Mouse (Mus musculus): ENCODE results near the gene Dbnl. TPM values are rescaled to one million over a fixed set of nuclear protein-coding genes. Genes with fewer than 3 reads are reported as not detected.
A peak's percentile ranks its signal among the peaks of the same experiment; 100 is the strongest.

The Dbnl gene
- 18.7 and 21.8 TPM in 2 replicates for polyA plus RNA-seq (2012; ENCODE audit: insufficient read depth, insufficient read length, missing spikeins)

DNA sequence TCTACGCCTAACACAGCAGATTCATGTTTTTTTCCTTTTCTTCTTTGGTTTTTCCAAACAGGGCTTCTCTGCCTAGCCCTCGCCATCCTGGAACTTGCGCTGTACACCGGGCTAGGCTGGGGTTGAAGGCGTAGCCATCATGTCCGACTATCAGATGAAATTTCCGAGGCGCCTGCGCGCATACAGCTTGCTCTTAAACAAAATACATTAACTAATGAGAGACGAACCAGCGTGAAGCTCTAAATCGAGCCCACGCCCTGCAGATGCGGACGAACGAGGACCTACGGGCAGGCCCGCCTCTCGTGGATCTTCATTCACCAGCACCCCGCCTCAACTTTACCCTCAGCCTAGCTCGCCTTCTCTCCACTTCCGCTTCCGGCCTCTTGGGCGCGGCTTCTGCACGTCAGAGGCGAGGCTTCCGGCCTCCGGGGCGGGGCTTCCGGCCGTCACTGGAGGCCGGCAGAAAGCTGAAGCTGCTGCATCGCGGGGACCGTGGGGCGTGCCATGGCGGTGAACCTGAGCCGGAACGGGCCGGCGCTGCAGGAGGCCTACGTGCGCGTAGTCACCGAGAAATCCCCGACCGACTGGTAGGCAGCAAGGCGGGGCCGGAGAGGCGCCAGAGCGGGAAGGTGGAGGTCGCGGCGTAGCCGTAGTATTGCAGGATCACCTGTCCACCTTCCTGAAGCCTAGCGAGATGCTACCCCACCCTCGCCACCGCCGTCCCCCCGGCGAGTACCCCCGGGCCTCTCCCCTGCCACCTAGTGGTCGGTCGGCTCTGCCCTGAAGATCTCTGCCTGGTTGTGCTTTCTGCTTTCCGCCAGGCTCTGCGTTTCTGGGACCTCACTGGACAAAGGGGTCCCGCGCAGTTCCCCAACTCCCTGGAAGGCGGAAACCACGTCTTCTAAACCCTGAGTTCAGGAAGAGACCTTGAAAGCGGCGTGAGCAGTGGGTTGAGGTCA lies at the start of gene Dbnl:
Gene Dbnl (plus strand): TSS at position 433 of the 959 bp plus-strand sequence.
- Histone ChIP-seq H3K27ac (replicated peaks; ENCODE audit: low read depth, low read length) (peak within 1 kb of the TSS; percentile 92), H3K4me1 (ENCODE audit: control insufficient read depth, insufficient read depth, insufficient read length, low read length) (peaks cover 9% of the 10 kb centered on the region), H3K4me3 (ENCODE audit: insufficient read depth, low read depth, low read length) (peak within 1 kb of the TSS; percentile 91)

- Histone ChIP-seq H3K27ac (replicated peaks; ENCODE audit: low read depth, low read length) (no peak overlapping the region), H3K4me1 (ENCODE audit: control insufficient read depth, insufficient read depth, insufficient read length, low read length) (peaks cover 15% of the 10 kb centered on the region), H3K4me3 (ENCODE audit: insufficient read depth, low read depth, low read length) (no peak overlapping the region)
Observed at GRCm38 (mm10) chr11:5738888-5739632, 49.2 kb upstream of the Dbnl start.

- peaks cover 11% of the 10 kb centered on the region for H3K4me1 ChIP-seq (ENCODE audit: control insufficient read depth, insufficient read depth, insufficient read length, low read length)
- peak overlapping the region; percentile 89 for H3K4me3 ChIP-seq (ENCODE audit: insufficient read depth, low read depth, low read length)
- H3K27ac ChIP-seq (replicated peaks; ENCODE audit: low read depth, low read length) = peak overlapping the region; percentile 85
Observed at GRCm38 (mm10) chr11:5739846-5740245, 48.4 kb upstream of the Dbnl start.

DNA sequence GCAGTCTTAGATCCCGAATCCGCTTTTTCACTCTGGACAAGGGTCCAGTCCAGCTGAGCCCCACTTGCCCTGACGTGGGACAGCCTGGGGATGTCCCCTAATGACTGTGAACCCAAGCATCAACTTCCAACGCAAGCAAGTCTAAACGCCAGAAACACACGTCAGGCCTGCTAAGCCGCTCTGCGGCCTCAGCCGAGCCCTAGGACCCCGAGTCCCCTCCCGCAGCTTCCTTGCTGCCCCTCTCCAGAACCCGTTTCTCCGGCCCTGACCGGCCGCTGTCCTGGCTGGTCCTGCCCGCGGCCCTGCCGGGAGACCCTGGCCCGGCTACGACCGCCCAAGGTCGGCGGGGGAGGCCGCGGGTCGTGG lies 47.7 kb upstream of the Dbnl start:
- H3K27ac ChIP-seq (replicated peaks; ENCODE audit: low read depth, low read length) = peak overlapping the region; percentile 96
- peak overlapping the region; percentile 89 for H3K4me3 ChIP-seq (ENCODE audit: insufficient read depth, low read depth, low read length)
- H3K4me1 ChIP-seq (ENCODE audit: control insufficient read depth, insufficient read depth, insufficient read length, low read length) = peaks cover 9% of the 10 kb centered on the region

- Histone ChIP-seq H3K27ac (replicated peaks; ENCODE audit: low read depth, low read length) (peak overlapping the region; percentile 96), H3K4me3 (ENCODE audit: insufficient read depth, low read depth, low read length) (peak overlapping the region; percentile 89)
Observed at GRCm38 (mm10) chr11:5740965-5741627, 47.2 kb upstream of the Dbnl start.

GRCm38 (mm10) chr11:5742106-5742505 lies 46.2 kb upstream of the Dbnl start:
- no peak overlapping the region for H3K4me3 ChIP-seq (ENCODE audit: insufficient read depth, low read depth, low read length)
- no peak overlapping the region for H3K27ac ChIP-seq (replicated peaks; ENCODE audit: low read depth, low read length)
- H3K4me1 ChIP-seq (ENCODE audit: control insufficient read depth, insufficient read depth, insufficient read length, low read length) = peaks cover 9% of the 10 kb centered on the region

More at GRCm38 (mm10) chr11:5740965-5741627, 47.2 kb upstream of the Dbnl start:
- H3K4me1 ChIP-seq (ENCODE audit: control insufficient read depth, insufficient read depth, insufficient read length, low read length) = peaks cover 9% of the 10 kb centered on the region

GRCm38 (mm10) chr11:5744951-5745350 lies 43.3 kb upstream of the Dbnl start:
- no peaks in the 10 kb centered on the region for H3K4me1 ChIP-seq (ENCODE audit: control insufficient read depth, insufficient read depth, insufficient read length, low read length)
- H3K27ac ChIP-seq (replicated peaks; ENCODE audit: low read depth, low read length) = no peak overlapping the region
- no peak overlapping the region for H3K4me3 ChIP-seq (ENCODE audit: insufficient read depth, low read depth, low read length)

- H3K4me1 ChIP-seq (ENCODE audit: control insufficient read depth, insufficient read depth, insufficient read length, low read length) = no peaks in the 10 kb centered on the region
- no peak overlapping the region for H3K4me3 ChIP-seq (ENCODE audit: insufficient read depth, low read depth, low read length)
Observed at GRCm38 (mm10) chr11:5753755-5754154, 34.5 kb upstream of the Dbnl start.

DNA sequence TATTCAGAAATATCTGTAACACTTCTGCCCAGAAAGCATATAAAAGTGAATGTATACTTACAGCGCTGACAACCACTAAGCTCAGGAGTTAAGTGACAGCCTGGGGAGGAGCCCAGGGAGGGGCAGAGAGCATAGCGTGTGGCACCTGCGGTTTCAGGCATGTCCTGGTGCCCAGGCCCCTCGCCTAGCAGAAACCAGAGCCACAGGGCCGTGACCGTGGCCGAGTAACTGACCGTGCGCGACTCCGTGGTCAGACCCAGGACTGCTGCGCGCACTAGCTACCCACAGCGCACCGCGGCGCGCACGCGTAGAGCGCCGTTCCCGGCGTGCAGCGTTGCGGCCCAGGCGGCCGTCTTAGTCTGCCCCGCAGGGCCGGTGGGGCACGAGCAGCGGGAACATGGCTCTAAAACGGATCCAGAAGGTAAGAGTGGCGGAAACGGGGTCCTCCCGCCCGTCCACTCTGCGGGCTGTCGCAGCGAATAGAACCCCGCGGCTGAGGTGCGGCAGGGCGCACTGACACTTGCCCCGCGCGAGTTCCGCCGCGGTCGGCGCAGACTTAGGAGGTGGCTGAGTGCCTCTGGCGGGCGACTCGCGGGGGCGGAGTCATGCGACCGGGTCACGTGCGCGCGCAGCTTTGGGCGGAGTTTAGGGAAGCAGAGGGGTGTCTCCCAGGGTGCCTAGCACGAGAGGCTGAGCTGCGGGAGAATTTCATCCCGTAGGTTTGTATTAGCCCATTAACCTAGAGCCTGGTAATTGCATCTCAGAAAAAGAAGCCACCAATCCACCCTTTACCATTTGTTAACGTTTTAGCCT lies 26.3 kb upstream of the Dbnl start, which contains the start of gene Urgcp:
Gene Urgcp (minus strand): TSS at position 557 of the 813 bp plus-strand sequence.
- H3K27ac ChIP-seq (replicated peaks; ENCODE audit: low read depth, low read length) = peak within 1 kb of the TSS; percentile 93
- peak within 1 kb of the TSS; percentile 93 for H3K4me3 ChIP-seq (ENCODE audit: insufficient read depth, low read depth, low read length)
- H3K4me1 ChIP-seq (ENCODE audit: control insufficient read depth, insufficient read depth, insufficient read length, low read length) = no peaks in the 10 kb centered on the region

More at GRCm38 (mm10) chr11:5753755-5754154, 34.5 kb upstream of the Dbnl start:
- no peak overlapping the region for H3K27ac ChIP-seq (replicated peaks; ENCODE audit: low read depth, low read length)

DNA sequence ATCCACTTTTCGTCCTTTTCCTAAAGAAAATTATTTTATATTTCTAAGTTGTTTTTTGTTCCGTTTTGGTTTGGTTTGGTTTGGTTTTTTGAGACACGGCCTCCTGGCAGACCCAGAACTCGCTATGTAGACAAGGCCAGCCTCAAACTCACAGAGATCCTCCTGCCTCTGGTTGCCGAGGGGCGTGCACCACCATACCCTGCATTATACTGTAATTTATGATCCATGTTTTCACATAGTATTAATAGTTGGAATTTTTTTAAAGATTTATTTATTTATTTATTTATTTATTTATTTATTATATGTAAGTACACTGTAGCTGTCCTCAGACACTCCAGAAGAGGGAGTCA lies 25.7 kb upstream of the Dbnl start:
- Histone ChIP-seq H3K27ac (replicated peaks; ENCODE audit: low read depth, low read length) (peak overlapping the region; percentile 42; the same call in 1 of the 2 replicates), H3K4me1 (ENCODE audit: control insufficient read depth, insufficient read depth, insufficient read length, low read length) (no peaks in the 10 kb centered on the region), H3K4me3 (ENCODE audit: insufficient read depth, low read depth, low read length) (peak overlapping the region; percentile 45)

DNA sequence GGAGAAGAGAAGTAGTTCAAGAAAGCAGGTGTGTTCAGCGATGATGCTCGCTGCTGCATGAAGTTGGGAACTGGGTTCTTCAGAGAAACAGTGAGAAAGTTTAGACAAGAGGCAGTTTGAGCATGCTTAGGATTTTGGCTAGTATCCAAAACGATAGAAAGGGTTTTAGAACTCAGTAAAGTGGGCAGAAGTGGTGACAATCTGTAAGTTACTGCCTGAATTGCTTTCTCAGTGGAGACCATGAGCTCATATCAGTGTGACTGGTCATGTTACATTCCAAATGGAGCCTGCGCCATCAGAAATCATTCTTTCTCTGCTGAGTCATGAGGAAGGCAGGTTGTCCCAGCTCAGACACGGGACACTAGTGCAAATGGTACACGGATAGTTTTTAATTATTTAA lies 22.3 kb upstream of the Dbnl start:
- H3K4me1 ChIP-seq (ENCODE audit: control insufficient read depth, insufficient read depth, insufficient read length, low read length) = no peaks in the 10 kb centered on the region
- no peak overlapping the region for H3K27ac ChIP-seq (replicated peaks; ENCODE audit: low read depth, low read length)
- H3K4me3 ChIP-seq (ENCODE audit: insufficient read depth, low read depth, low read length) = no peak overlapping the region

DNA sequence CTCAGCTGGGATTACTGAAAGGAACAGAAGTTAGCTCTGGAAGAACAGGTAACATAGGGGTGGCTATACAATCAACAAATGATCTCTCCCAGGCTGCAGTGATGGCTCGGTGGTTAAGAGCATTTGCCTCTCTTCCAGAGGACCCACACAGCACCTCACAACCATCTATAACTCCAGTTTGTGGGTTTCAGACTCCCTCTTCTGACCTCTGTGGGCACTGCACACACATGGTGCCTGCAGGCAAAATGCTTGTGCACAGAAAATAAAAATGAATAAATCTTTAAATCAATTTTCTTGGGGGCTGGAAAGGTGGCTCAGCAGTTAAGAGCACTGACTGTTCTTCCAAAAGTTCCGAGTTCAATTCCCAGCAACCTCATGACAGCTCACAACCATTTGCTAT lies 9.8 kb upstream of the Dbnl start:
- H3K4me3 ChIP-seq (ENCODE audit: insufficient read depth, low read depth, low read length) = no peak overlapping the region
- no peaks in the 10 kb centered on the region for H3K4me1 ChIP-seq (ENCODE audit: control insufficient read depth, insufficient read depth, insufficient read length, low read length)
- H3K27ac ChIP-seq (replicated peaks; ENCODE audit: low read depth, low read length) = no peak overlapping the region

DNA sequence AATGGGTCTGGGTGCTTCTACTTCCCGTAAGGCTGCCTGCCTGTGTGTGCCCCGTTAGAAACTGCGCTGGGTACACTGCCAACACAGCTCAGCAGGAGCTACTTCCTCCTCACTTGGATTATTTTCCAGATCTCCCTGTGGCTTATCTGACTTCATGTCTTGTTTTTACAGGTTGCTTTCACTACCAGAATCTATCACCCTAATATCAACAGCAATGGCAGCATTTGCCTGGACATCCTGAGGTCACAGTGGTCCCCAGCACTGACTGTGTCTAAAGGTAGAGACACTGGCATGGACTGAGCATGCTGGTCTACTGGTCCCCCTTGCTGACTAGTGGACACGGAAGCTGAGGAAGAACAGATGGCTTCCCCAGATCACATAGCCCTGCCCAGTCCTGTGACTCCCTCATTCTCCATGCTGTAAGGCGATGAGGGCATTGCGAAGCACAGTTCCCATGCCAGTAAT lies 8.2 kb upstream of the Dbnl start:
- Histone ChIP-seq H3K27ac (replicated peaks; ENCODE audit: low read depth, low read length) (no peak overlapping the region), H3K4me1 (ENCODE audit: control insufficient read depth, insufficient read depth, insufficient read length, low read length) (no peaks in the 10 kb centered on the region), H3K4me3 (ENCODE audit: insufficient read depth, low read depth, low read length) (no peak overlapping the region)
